Comparison of ENCODE assay signal across 14 mouse cellular contexts in genomic region chr15:45470425-45470824, GRCm38 (mm10).
DNase-seq lines count a peak whose midpoint lies in the region; TF ChIP-seq lines count a peak whose summit lies in the region.
"Had no signal": no experiment of that assay in that cellular context is flagged by ENCODE, and none has a peak within 500 bp of the region (broad histone marks: within the 10 kb centered on the region; RNA-seq: fewer than 3 reads in every experiment).

No protein-coding gene starts in this region.

- TF ChIP-seq POLR2A in brain, embryonic 14.5 days (IDR thresholded peaks at IDR 0.05; ENCODE audit: borderline replicate concordance, extremely low read depth, insufficient read depth, insufficient read length, poor library complexity, severe bottlenecking), result no peak

- DNase-seq in cerebellum, adult 9-10 months, result peak; percentile 45
- DNase-seq in cerebellum, postnatal 25 days, result no peak
- peak; percentile 0 for DNase-seq in layer of hippocampus, adult 9-10 months (ENCODE audit: low spot score)
- DNase-seq in layer of hippocampus, adult 11-12 months (ENCODE audit: low spot score), result no peak
- peak; percentile 63 for DNase-seq in brain, adult 2 months (ENCODE audit: low read depth, low spot score)
- DNase-seq in brain, embryonic 14.5 days (ENCODE audit: low read depth), result peak; percentile 3
- no peak for DNase-seq in spleen, adult 18-20 months
- DNase-seq: adrenal gland, adult 2 months; adrenal gland, postnatal 10 days; adrenal gland, postnatal 25 days; cerebellum, adult 11-12 months; cerebellum, adult 8-10 months; cerebellum, postnatal 36 days; embryo, embryonic 11 days had no signal

- no peak for TF ChIP-seq CTCF in brain, embryonic 14.5 days (IDR thresholded peaks at IDR 0.05; ENCODE audit: borderline replicate concordance, extremely low read depth, insufficient read depth, insufficient read length)

Comparison
In these comparisons a context has a peak if more than half of its experiments do, and no peak if none do; other contexts are left out.
1. DNase-seq: peak in cerebellum, adult 9-10 months (single experiment), layer of hippocampus, adult 9-10 months (single experiment), brain, adult 2 months (single experiment) and brain, embryonic 14.5 days (single experiment); none in cerebellum, postnatal 25 days (0 of 2), layer of hippocampus, adult 11-12 months (single experiment) and spleen, adult 18-20 months (0 of 2).